Mouse (Mus musculus): ENCODE measurements around the gene Tmem156. TPM values are rescaled to one million over a fixed set of nuclear protein-coding genes. Genes with fewer than 3 reads are reported as not detected.
"Not testable (repeated sequence)": the region's sequence is repeated elsewhere in the genome, so short reads cannot be mapped to it uniquely, and the experiment has no call there.

The Tmem156 gene
- polyA plus RNA-seq, 1 experiment from 2014 or later = not detected

- H3K9me3 ChIP-seq (replicated peaks; ENCODE audit: control insufficient read depth, low read length) = no peaks in the 10 kb centered on the region
- no peak overlapping the region for H3K4me2 ChIP-seq
- no peak for ATAC-seq (replicated peaks; ENCODE audit: insufficient number of reproducible peaks, low FRiP score, low TSS enrichment)
- no peak overlapping the region for H3K9ac ChIP-seq (ENCODE audit: low read depth, low read length)
- H3K4me1 ChIP-seq (ENCODE audit: control insufficient read depth, insufficient read depth, low read length) = 0 out of 2 replicates have a peak, but pooled peaks cover 2% of the 10 kb centered on the region
- H3K36me3 ChIP-seq (ENCODE audit: control insufficient read depth, insufficient read depth, low read length) = no peaks in the 10 kb centered on the region
- no peaks in the 10 kb centered on the region for H3K27me3 ChIP-seq (ENCODE audit: control insufficient read depth, insufficient read depth, low read length)
- 60% methylated on average over 3 of the region's 3 CpGs for WGBS (ENCODE audit: insufficient replicate concordance)
- no peak overlapping the region for H3K27ac ChIP-seq (ENCODE audit: low read depth, low read length)
- H3K4me3 ChIP-seq (ENCODE audit: low read depth, low read length) = no peak overlapping the region
Observed at GRCm38 (mm10) chr5:65122616-65123015, 30.7 kb upstream of the Tmem156 start.

GRCm38 (mm10) chr5:65119918-65120317, 28.0 kb upstream of the Tmem156 start:
- ATAC-seq (replicated peaks; ENCODE audit: insufficient number of reproducible peaks, low FRiP score, low TSS enrichment) = no peak
- Histone ChIP-seq H3K27ac (ENCODE audit: low read depth, low read length) (no peak overlapping the region), H3K4me2 (no peak overlapping the region), H3K9ac (ENCODE audit: low read depth, low read length) (no peak overlapping the region), H3K27me3 (ENCODE audit: control insufficient read depth, insufficient read depth, low read length) (no peaks in the 10 kb centered on the region), H3K9me3 (replicated peaks; ENCODE audit: control insufficient read depth, low read length) (no peaks in the 10 kb centered on the region), H3K4me1 (ENCODE audit: control insufficient read depth, insufficient read depth, low read length) (0 out of 2 replicates have a peak, but pooled peaks cover 2% of the 10 kb centered on the region), H3K4me3 (ENCODE audit: low read depth, low read length) (no peak overlapping the region), H3K36me3 (ENCODE audit: control insufficient read depth, insufficient read depth, low read length) (peaks cover 4% of the 10 kb centered on the region; the same call in 1 of the 2 replicates)
- WGBS (ENCODE audit: insufficient replicate concordance) = 56% methylated on average over 3 of the region's 3 CpGs

GRCm38 (mm10) chr5:65119495-65119894, 27.6 kb upstream of the Tmem156 start:
- no peak overlapping the region for H3K9ac ChIP-seq (ENCODE audit: low read depth, low read length)
- ATAC-seq (replicated peaks; ENCODE audit: insufficient number of reproducible peaks, low FRiP score, low TSS enrichment) = no peak
- no peak overlapping the region for H3K4me3 ChIP-seq (ENCODE audit: low read depth, low read length)
- peaks cover 4% of the 10 kb centered on the region; the same call in 1 of the 2 replicates for H3K36me3 ChIP-seq (ENCODE audit: control insufficient read depth, insufficient read depth, low read length)
- 0 out of 2 replicates have a peak, but pooled peaks cover 2% of the 10 kb centered on the region for H3K4me1 ChIP-seq (ENCODE audit: control insufficient read depth, insufficient read depth, low read length)
- no peaks in the 10 kb centered on the region for H3K27me3 ChIP-seq (ENCODE audit: control insufficient read depth, insufficient read depth, low read length)
- WGBS (ENCODE audit: insufficient replicate concordance) = 92% methylated on average over 1 of the region's 1 CpGs
- H3K27ac ChIP-seq (ENCODE audit: low read depth, low read length) = no peak overlapping the region
- H3K9me3 ChIP-seq (replicated peaks; ENCODE audit: control insufficient read depth, low read length) = no peaks in the 10 kb centered on the region
- no peak overlapping the region for H3K4me2 ChIP-seq

- Histone ChIP-seq H3K36me3 (ENCODE audit: control insufficient read depth, insufficient read depth, low read length) (peaks cover 4% of the 10 kb centered on the region; the same call in 1 of the 2 replicates), H3K4me3 (ENCODE audit: low read depth, low read length) (no peak overlapping the region), H3K27ac (ENCODE audit: low read depth, low read length) (no peak overlapping the region), H3K9me3 (replicated peaks; ENCODE audit: control insufficient read depth, low read length) (no peaks in the 10 kb centered on the region), H3K9ac (ENCODE audit: low read depth, low read length) (no peak overlapping the region), H3K4me2 (no peak overlapping the region), H3K4me1 (ENCODE audit: control insufficient read depth, insufficient read depth, low read length) (peaks cover 10% of the 10 kb centered on the region), H3K27me3 (ENCODE audit: control insufficient read depth, insufficient read depth, low read length) (no peaks in the 10 kb centered on the region)
- no peak for ATAC-seq (replicated peaks; ENCODE audit: insufficient number of reproducible peaks, low FRiP score, low TSS enrichment)
- WGBS (ENCODE audit: insufficient replicate concordance) = 89% methylated on average over 2 of the region's 2 CpGs
Observed at GRCm38 (mm10) chr5:65116789-65117188, 24.9 kb upstream of the Tmem156 start.

DNA sequence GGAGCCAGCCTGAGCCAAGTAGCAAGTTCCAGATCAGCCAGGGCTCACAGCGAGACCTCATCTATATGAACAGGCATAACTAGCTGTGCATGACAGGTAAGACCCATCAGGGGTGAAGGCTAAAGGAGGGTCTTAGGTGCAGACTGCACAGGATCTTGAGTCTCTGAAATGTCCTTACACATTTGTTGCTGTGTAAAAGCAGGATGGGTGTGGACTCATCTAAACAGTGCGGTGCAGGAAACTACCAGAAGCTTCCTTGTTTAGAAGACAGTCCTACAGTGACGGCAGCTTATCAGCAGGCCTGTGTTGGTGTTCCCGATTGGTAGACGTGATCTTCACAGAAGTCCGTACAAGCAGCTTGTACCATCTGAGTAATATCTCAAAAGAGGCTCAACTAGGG, 21.4 kb upstream of the Tmem156 start:
- peaks cover 4% of the 10 kb centered on the region; the same call in 1 of the 2 replicates for H3K36me3 ChIP-seq (ENCODE audit: control insufficient read depth, insufficient read depth, low read length)
- H3K27ac ChIP-seq (ENCODE audit: low read depth, low read length) = no peak overlapping the region
- H3K4me1 ChIP-seq (ENCODE audit: control insufficient read depth, insufficient read depth, low read length) = peaks cover 10% of the 10 kb centered on the region
- no peak for ATAC-seq (replicated peaks; ENCODE audit: insufficient number of reproducible peaks, low FRiP score, low TSS enrichment)
- no peaks in the 10 kb centered on the region for H3K9me3 ChIP-seq (replicated peaks; ENCODE audit: control insufficient read depth, low read length)
- no peak overlapping the region for H3K4me2 ChIP-seq
- WGBS (ENCODE audit: insufficient replicate concordance) = 52% methylated on average over 6 of the region's 6 CpGs
- no peak overlapping the region for H3K9ac ChIP-seq (ENCODE audit: low read depth, low read length)
- H3K4me3 ChIP-seq (ENCODE audit: low read depth, low read length) = no peak overlapping the region
- H3K27me3 ChIP-seq (ENCODE audit: control insufficient read depth, insufficient read depth, low read length) = no peaks in the 10 kb centered on the region

GRCm38 (mm10) chr5:65112225-65112624, 20.3 kb upstream of the Tmem156 start:
- not testable (repeated sequence) for H3K4me3 ChIP-seq (ENCODE audit: low read depth, low read length); H3K27ac ChIP-seq (ENCODE audit: low read depth, low read length); ATAC-seq (replicated peaks; ENCODE audit: insufficient number of reproducible peaks, low FRiP score, low TSS enrichment); H3K4me2 ChIP-seq; H3K36me3 ChIP-seq (ENCODE audit: control insufficient read depth, insufficient read depth, low read length); H3K9me3 ChIP-seq (replicated peaks; ENCODE audit: control insufficient read depth, low read length); H3K9ac ChIP-seq (ENCODE audit: low read depth, low read length); H3K27me3 ChIP-seq (ENCODE audit: control insufficient read depth, insufficient read depth, low read length)
- peaks cover 10% of the 10 kb centered on the region for H3K4me1 ChIP-seq (ENCODE audit: control insufficient read depth, insufficient read depth, low read length)
- 17% methylated on average over 3 of the region's 3 CpGs for WGBS (ENCODE audit: insufficient replicate concordance)

DNA sequence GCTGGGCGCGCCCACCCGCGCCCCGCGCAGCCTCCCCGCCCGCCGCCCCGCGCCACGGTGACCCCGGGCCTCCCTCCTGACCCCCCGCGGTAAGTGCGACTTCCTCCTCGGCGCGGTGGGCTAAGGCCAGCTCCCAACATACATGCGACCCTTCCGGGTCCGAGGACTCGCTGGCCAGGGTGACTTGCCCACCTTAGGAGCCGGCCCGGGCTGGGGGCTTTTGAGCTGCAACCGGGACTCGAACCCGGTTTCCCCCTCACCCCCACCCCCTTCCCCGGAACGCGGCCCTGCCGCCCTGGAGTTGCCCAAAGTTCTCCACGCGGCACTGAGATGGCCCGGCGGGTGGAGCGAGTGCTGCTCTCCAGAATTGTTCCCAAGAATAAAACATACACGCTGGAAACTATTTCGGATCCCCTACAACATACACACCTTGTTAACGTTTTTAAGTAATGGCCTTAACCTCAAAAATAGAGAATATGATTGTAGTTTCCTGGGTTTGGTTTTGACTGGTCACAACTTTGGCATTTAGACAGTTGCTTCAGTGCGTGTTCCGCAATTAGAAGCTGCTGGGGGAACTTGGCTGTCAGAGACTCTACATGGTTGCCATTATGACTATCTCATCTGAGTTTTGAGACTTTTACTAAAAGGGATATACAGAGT, 16.0 kb upstream of the Tmem156 start:
- no peaks in the 10 kb centered on the region for H3K27me3 ChIP-seq (ENCODE audit: control insufficient read depth, insufficient read depth, low read length)
- 2% methylated on average over 38 of the region's 42 CpGs for WGBS (ENCODE audit: insufficient replicate concordance)
- H3K27ac ChIP-seq (ENCODE audit: low read depth, low read length) = peak overlapping the region; percentile 86
- peak; percentile 27; the same call in 1 of the 2 replicates for ATAC-seq (replicated peaks; ENCODE audit: insufficient number of reproducible peaks, low FRiP score, low TSS enrichment)
- no peaks in the 10 kb centered on the region for H3K36me3 ChIP-seq (ENCODE audit: control insufficient read depth, insufficient read depth, low read length)
- peaks cover 6% of the 10 kb centered on the region for H3K4me1 ChIP-seq (ENCODE audit: control insufficient read depth, insufficient read depth, low read length)
- peak overlapping the region; percentile 82 for H3K4me2 ChIP-seq
- no peaks in the 10 kb centered on the region for H3K9me3 ChIP-seq (replicated peaks; ENCODE audit: control insufficient read depth, low read length)
- H3K9ac ChIP-seq (ENCODE audit: low read depth, low read length) = peak overlapping the region; percentile 90
- H3K4me3 ChIP-seq (ENCODE audit: low read depth, low read length) = peak overlapping the region; percentile 92

DNA sequence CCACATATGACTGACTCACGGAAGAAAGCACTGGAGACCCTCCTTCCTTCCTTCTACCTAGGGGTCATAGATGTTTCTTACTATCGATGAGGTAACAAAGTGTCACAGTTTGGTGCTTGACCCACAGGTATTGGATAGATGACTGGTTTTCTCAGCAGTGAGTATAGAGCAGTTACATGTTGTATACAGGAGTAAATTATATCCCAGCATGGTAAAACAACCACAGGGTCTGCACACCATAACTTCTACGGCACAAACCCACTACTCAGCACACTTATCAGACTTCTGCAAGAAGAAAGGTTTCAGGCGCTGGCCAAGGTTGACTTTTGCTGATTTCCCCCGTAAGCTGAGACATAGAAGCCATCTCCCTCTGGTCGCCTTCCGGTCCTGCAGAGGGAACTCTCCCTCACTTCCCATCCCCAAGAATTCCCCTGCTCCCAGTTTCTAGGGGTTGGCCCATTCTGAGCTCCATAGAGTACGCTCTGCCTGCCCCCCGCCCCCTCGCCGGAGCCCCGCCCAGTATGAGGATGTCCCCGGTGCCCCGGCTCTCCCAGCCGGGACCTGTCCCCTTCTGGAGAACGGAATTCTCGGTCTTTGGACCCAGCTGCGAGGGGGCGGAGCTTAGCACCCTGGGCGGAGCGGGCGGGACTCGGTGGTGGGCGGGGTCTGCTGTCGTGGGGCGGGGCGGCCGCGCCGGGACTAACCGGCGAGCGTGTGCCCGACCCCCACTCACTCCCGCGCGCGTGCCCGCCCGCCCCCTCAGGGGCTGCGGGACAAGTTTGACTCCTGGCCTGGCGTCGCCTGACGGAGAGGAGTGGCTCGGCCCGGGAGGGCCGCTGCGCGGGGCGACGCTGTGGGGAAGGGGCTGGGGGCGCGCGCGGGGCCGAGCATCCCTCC, 15.2 kb upstream of the Tmem156 start, which contains the start of gene Klhl5:
Klhl5 (plus strand) TSS at position 664 of the 897 bp plus-strand sequence.
- peak; percentile 91 for ATAC-seq (replicated peaks; ENCODE audit: insufficient number of reproducible peaks, low FRiP score, low TSS enrichment)
- Histone ChIP-seq H3K27me3 (ENCODE audit: control insufficient read depth, insufficient read depth, low read length) (no peaks in the 10 kb centered on the region), H3K4me1 (ENCODE audit: control insufficient read depth, insufficient read depth, low read length) (peaks cover 13% of the 10 kb centered on the region), H3K9me3 (replicated peaks; ENCODE audit: control insufficient read depth, low read length) (no peaks in the 10 kb centered on the region), H3K4me3 (ENCODE audit: low read depth, low read length) (peak within 1 kb of the TSS; percentile 92), H3K9ac (ENCODE audit: low read depth, low read length) (peak within 1 kb of the TSS; percentile 90), H3K4me2 (peak within 1 kb of the TSS; percentile 82), H3K36me3 (ENCODE audit: control insufficient read depth, insufficient read depth, low read length) (no peaks in the 10 kb centered on the region), H3K27ac (ENCODE audit: low read depth, low read length) (peak within 1 kb of the TSS; percentile 86)
- WGBS (ENCODE audit: insufficient replicate concordance) = 4% methylated on average over 29 of the region's 56 CpGs
